Mouse (Mus musculus): ENCODE results near the gene Mosmo.
"Not testable (repeated sequence)": the region's sequence is repeated elsewhere in the genome, so short reads cannot be mapped to it uniquely, and the experiment has no call there.

Gene Mosmo

DNA sequence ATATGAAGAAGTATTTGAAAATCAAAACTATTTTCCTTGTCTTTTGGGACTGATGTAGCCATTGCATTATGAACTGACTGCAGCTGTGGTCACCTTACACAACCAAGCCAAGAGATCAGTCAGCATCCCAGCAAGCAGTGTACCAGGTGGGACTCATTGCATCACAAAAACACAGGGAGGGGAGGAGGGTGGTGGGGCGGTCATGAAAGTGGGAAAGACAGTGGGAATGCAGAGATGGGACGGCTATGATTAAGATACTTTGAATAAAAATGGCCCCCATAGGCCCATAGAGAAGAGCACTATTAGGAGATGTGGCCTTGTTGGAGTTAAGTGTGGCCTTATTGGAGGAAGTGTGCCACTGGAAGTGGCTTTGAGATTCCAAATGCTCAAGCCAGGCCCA is 18.9 kb downstream of the Mosmo start:
- in situ Hi-C loops (cut with MboI, MseI), result loop anchor here (25.0 kb wide), 1 partner anchor 1716 kb away; no protein-coding TSS in a partner anchor

DNA sequence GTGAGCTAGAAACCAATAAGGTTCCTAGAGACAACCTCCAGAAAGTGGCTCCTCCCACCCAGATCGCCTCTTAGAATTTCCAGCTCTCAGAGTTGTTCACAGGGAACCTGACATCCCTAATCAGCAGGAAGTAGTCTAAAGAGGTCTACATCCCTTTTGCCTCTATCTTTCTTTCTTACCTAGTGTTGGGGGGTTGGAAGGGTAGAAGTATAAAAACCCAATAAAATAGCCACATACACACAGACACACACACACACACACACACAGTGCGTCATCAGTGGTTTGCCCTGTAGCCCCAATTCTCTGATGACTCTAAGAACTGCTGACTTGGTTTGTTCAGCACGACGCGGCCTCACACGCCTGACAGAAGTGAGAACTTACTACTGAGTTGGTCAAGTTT is 22.2 kb downstream of the Mosmo start:
- in situ Hi-C loops (cut with MboI, MseI), result loop anchor here (25.0 kb wide), 1 partner anchor 1713 kb away; no protein-coding TSS in a partner anchor

DNA sequence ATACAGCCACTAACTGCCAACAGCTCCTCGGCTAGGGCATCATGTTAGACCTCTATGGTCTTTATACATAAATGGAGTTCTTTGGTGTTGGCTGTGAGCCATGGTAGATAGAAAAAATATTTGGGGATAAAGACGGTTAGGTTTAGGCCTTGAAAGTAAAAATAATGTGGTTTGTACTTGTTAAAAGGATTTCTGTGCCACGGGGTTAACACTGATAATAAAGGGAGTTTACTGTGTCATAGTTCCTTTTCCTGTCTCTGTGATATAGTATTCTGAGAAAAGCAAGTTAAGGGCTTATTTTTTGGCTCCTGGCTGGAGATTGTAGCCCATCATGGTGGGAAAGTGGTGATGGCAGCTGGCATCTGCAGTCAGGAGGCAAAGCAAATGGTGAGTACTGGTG is 26.5 kb downstream of the Mosmo start:
- in situ Hi-C loops (cut with MboI, MseI), result no loop called here

DNA sequence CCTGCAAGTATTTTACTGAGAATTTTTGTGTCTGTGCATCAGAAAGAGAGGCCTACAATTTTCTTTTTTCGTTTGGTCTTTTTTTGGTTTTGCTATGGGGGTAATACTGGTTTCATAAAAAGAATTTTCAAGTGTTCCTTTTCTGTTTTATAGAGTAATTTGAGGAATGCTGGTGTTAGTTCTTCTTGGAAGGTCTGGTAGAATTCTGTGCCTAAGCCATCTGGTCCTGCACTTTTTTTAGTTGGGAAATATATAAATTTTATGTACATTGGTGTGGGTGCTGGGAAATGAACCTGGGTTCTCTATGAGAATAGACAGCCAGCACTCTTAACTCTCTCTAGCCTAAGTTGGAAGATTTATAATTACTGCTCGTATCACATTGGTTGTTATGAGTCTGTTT is 34.7 kb downstream of the Mosmo start:
- in situ Hi-C loops (cut with MboI, MseI), result no loop called here

DNA sequence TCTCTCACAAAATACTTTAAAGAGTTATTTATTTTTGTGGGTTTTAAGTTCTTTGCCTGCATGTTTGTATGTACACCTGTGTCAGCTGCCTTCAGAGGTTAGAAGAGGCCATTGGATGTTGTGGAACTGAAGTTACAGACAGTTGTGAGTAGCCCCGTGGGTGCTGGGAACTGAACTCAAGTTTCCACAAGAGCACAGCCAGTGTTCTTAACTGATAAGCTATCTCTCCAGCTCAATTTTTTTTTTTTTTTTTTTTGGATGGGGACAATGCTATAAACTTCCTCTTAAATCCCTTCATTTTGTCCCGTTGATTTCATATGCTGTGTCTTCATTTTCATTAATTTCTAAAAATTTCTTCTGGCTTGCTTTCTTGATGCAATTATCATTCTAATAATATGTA is 35.8 kb downstream of the Mosmo start:
- in situ Hi-C loops (cut with MboI, MseI), result no loop called here

DNA sequence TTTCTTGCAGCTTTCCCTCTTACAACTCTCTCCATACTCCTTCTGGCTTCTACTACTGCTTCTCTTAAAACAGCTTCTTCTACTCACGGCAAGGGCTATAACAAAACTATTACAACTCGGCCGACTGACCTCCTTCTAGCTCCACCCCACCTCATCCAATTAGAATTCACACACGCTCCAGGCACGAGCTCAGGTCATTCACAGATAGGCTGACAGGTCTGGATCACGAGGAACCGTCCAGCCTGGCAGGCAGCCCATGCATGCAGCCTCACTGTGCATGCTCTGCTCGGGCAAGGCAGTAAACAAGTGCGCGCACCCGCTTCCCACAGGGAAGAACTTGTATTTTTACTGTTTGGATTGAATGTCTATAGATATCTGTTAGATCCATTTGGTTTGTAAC is 36.5 kb downstream of the Mosmo start:
- in situ Hi-C loops (cut with MboI, MseI), result not testable (repeated sequence)

DNA sequence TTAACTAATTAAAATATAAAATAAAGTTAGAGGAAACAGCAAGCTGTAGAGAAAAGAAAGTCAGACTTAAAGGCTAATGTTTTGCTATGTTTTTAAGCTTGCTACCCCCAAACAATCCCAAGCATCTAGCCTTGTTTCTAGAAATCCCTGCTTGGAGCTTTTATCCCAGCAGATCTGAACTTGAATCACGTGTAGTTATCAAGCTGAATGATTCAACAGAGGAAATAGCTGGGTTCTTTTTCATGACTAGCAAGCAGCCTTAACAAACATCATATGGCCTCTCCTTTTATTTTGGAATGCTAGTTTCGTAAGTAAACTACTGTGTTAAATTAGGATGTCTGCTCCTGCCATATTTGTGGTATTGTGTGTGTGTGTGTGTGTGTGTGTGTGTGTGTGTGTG is 39.8 kb downstream of the Mosmo start:
- in situ Hi-C loops (cut with MboI, MseI), result no loop called here

DNA sequence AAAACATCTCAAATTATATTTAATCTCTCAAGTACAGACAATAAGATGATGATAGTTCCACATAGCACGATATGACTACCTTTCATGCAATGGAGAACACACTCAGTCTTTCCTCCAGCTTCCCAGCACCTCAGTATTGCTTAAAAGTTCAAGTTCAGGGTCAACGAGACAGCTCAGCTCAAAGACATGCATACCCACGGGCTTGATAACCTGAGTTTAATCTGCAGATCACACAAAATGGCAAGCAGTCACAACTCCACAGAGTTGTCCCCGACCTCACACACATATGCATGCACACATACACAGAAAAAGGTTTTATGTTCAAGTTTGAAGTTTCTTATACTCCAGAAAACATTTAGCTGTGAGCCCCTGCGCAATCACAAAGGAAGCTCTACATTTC is 43.6 kb downstream of the Mosmo start:
- in situ Hi-C loops (cut with MboI, MseI), result no loop called here

DNA sequence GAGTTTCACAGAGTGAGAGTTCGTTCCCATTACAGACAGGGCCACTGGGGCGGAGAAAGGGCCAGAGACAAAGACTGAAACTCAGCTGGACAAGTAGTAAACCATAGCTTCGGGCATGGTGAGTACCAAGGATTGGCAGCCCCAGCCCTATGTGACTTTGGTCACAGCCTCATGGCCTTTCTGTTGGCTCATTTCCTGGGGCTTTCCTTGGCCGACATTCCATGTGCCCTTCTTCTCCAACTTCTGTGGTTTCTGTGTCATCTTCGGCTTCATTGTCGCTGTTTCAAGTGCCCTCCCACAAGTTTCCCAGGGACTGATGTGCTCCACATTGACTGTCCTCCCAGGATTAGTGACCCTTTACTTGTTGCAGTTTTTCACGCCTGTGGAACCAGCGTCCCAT is 44.0 kb downstream of the Mosmo start:
- in situ Hi-C loops (cut with MboI, MseI), result no loop called here

DNA sequence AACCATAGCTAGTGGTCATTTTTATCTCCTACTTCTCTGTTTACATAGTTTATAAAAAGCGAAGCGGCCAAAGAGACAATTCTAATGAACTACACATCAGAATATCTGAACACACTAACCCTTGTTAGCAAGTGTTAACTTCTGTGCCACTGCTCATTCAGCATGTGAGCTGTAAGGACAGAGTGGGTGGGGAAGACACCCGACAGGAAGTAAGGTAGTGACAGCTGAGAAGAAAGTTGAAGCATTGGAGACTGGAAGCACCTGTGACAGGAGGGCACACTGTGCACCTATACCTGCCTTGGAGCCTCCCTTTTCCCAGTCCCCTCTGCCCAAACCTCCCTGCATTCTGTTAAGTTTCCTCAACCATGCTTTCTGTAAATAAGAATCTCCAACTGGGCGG is 44.6 kb downstream of the Mosmo start:
- in situ Hi-C loops (cut with MboI, MseI), result no loop called here

DNA sequence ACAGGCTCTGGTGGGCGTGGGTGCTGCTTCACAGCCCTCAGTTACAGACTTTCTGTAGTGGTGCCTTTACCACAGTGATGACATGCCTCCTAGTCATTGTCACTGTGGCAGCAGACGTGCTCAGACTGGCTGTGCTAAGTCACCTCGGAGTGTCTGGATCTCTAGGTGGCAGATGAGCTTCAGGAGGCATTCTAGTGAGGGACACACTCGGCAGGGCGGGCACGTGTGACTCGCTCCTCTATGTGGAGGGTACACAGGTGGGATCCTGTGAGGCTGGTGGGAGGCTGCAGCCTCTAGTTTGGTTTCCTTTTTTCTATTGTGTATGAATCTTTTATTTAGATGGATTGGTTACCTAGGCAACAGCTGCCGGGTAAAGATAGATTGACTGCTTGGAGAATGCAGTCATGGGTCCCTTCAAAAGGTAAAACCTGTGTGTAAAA is 45.4 kb downstream of the Mosmo start:
- in situ Hi-C loops (cut with MboI, MseI), result no loop called here

DNA sequence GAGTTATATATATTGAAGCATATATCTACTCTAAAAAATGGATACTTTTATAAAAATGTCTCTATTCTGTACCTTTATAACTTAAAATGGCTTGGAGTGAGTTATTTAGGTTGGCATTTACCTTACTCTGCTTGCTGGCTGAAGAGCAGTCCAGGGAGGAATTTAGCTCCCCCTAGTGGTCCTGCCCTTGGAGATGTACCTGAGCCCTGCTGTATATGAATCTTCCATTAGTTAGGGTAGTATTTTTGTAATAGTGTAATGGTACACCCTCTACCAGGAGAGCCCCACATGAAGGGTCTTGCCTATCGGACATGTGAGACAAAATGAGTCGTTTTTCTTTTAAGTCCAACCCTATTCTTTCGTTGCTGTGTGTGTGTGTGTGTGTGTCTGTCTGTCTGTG is 50.2 kb downstream of the Mosmo start:
- in situ Hi-C loops (cut with MboI, MseI), result no loop called here

DNA sequence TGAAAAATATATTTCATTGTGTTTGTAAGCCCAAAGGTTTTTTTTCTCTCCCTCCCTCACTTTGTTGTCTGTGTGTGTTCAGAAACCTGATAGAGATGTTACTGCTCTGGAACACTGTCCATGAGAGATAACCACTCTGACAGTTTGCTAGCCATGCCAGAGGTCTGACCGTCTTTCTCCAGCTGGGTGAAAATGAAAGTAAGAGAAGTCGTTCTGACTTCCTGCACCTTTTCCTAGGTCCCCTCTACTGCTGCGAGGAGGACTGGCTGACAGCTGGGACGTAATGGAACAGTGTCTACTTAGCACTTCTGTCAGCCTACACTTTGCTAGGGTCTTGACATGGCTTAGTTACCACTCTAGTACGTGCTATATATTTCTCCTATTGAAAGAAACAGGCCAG is 52.2 kb downstream of the Mosmo start:
- in situ Hi-C loops (cut with MboI, MseI), result no loop called here

DNA sequence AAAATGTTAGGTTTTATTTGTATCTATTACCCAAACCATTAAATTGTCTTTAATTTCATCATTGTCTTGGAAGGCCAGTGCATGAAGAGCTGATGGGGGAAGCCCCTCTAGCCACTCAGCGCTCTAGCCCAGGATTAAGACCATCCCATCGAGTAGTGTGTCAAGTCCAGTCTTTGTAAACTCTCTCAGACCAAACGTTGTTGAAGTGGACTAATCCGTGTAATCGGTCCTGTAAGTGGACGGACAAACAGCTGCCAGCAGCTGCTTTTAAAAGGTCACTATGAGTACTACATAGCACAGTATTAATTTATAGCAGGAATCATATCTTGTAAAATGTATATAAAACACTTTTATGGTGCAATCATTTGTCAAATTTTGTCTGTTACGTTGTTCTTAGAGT is 55.5 kb downstream of the Mosmo start:
- in situ Hi-C loops (cut with MboI, MseI), result no loop called here

DNA sequence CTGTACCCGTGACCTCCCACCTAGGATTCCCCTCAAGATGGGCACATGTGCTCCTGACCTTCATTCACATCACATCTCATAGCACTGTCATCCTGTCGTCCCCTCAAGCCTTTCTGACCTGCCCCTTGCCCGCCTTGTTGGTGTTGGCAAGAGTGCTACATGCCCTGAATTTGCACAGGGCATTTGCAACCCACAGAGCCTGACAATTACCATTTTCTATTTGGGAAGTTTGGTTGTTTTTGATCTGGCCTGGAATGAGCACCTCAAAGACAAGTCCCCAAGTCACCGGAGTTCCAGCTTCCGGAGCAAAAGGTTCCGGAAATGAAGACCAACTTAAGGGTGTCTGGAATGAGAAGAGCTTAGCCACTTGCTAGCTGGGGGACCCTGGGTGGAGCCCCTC is 61.6 kb downstream of the Mosmo start, which contains the start of gene Vwa3a:
Gene Vwa3a, plus strand, starts transcription at position 301 of the 400 bp plus-strand sequence.
- in situ Hi-C loops (cut with MboI, MseI), result loop anchor here (5.0 kb wide), 2 partner anchors 67 to 492 kb away; partner anchors contain the start of gene Pdzd9

DNA sequence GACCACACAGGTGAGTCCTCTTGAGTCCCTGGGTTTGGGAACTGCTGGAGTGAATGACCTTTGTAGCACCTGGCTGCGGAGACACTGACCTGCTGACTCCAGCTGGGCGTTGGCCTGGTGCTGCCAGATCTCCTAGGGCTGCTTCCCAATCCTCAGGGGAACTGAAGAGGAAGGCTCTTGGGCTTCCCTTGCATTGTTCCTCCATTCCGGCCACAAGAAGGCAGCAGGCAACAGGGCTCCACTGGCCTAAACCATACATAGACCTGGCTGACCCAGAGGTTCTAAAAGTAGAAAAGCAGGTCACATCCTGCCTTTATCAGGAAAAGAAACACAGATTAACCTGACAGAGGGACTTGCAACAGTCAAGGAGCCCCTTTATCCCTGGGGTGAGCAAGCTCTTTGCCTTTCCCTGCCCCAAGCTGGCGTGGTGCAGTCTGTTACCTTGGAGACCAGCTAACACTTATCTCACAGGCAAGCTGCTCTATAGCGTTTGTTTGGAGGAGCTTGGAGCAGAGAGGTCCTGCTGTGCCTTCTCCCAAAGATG is 62.2 kb downstream of the Mosmo start:
- in situ Hi-C loops (cut with MboI, MseI), result loop anchor here (5.0 kb wide), 2 partner anchors 67 to 492 kb away; partner anchors contain the start of gene Pdzd9

DNA sequence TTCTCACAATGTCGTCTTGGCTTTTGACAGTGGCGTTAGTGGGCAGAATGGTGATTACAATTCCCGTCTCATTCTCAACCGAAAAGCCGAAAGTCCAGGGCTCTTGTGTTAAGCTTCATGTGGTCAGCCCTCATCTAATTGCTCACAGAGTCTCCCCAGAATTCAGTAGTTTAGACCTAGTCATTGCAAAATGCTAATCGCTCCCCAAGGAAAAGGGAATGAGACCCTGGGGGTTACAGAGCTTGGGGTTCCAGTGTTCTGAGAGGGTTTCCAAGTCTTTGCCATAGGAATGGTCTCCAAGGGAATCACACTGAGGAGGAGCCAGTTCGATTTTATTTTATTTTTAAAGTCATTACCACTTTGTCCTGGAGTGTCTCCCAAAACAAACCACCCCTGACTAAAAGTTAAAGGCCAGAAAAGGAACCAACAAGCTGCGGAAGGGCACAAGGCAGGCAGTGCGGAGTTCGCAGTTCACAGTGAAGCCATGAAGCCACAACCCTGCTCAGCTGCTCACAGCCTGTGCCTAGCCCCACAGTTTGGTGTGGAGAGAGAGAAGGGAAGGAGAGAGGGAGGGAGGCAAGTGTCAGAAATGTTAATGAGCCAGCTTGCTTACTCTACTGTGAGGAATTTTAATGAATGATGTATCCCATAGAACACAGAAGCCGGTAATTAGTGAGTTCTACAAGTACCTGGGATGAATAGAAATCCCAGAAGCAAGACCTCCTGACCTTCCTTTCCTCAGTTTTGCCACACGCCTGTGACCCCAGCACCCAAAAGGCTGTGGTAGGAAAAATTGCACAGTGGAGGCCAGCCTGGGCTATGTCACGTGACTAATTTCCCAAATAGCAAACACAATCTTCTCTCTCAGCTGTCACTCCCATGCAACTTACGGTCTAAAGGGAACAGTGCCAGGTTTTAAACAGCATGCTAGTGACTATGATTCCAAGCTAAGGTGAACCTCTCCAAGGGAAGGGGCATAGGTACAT is 66.2 kb downstream of the Mosmo start:
- in situ Hi-C loops (cut with MboI, MseI), result no loop called here

DNA sequence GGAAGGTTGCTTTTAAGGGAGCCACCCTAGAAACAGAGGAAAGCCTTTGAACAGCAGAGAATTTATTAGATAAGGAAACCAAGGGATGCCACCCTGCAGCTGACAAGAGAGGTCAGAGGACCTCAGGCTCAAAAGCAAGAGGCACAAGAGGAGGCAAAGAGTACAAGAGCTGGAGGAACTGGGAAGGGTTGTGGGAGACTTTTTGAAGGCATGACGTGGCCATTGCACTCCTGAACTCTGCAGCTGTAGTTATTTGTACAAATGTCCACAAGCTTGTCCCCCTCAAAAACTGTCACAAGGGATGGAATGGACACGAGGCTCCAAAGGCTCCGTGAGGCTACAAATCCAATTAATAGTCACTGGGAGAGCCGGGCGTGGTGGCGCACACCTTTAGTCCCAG is 67.2 kb downstream of the Mosmo start:
- in situ Hi-C loops (cut with MboI, MseI), result no loop called here

DNA sequence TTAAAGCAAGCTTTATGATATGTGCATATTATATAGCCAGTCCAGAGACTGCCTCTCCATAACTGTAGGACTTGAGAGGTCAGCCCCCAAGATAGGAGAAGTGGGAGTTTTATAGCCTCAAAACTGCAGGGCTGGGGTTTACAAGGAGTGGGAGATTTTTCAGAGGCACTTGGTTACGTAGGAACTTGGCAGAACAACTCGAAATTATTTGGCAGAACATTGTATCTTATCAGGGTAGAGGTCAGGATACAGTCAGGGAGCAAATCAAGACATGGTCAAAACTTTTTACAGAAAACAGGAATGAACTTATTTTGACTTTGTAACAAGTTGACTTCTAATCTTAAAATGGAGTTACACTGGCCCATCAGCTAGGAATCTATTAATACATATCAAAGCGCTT is 68.6 kb downstream of the Mosmo start:
- in situ Hi-C loops (cut with MboI, MseI), result no loop called here

DNA sequence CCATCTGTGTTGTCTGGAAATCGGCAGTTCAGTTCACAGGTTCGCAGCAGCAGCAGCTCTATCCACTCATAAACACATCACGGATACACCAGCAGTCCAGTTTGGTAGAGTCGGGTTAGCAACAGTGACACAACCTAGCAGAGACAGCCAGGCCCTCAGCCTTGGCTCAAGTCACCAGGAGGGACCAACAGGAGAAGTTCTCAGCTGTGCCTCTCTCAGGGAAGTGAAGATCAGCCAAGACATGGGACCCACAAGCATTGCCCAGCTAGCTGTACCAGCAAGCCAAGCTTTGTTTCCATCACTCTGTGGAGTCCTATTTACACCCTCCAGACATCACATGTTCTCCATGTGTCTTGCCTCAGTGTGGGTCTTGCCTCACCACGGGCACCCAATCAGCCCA is 69.4 kb downstream of the Mosmo start:
- in situ Hi-C loops (cut with MboI, MseI), result no loop called here

DNA sequence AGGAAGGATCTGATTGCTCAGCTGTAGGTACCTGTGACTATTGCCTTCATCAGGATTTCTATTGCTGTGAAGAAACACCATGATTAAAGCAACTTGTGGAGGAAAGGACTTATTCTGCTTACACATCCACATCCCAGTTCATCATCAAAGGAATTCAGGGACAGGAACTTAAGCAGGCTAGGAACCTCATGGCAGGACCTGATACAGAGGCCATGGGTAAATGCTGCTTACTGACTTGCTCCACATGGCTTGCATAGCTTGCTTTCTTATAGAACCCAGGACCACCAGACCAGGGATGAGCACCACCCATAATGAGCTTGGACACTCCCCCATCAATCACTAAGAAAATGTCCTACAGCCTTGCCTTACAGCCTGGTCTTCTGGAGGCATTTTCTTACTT is 71.1 kb downstream of the Mosmo start:
- in situ Hi-C loops (cut with MboI, MseI), result no loop called here

DNA sequence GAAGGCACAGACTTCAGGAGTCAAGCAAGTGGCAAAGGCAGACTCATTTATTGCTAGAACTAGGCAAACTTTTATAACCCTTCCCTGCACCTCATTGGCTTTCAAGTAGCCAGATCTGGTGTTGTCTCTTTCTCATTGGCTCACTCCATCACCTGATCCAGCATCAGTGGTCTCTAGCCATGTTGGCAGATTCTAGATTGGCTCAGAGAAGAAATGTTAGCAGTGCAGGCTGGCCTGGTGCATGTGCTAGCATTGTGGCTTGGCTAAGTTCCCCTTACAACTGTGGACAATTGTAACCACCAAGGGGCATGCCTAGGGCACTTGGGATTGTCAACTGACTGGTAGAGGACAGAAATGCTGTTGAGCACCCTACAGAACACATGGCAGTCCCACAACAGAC is 73.9 kb downstream of the Mosmo start:
- in situ Hi-C loops (cut with MboI, MseI), result loop anchor here (25.0 kb wide), 1 partner anchor 639 kb away; the partner anchor contains the start of gene Tmem159

DNA sequence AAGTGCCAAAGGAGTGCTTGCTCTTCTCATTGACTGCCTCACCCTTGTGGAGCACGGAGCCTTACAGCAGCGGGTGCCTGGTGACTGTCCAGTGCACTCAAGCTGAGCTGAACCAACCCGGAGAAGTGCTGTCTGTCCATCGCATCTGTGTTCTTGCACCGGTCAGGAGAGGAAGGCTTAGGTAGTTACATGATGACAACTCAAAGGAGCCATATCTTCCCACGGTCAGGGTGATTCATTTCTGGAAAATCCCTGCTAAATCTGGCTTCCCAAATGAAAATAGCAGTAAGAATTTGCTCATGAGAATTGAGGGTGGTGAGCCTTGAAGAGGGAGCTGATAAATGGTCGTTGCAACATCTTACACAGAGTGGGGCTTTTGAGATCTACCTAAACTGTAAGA is 74.5 kb downstream of the Mosmo start:
- in situ Hi-C loops (cut with MboI, MseI), result loop anchor here (25.0 kb wide), 1 partner anchor 640 kb away; the partner anchor contains the start of gene Tmem159

Data from T-helper 1 cell (primary cell).